Mouse (Mus musculus): ENCODE measurements around the gene Slc19a1. TPM values are rescaled to one million over a fixed set of nuclear protein-coding genes. Genes with fewer than 3 reads are reported as not detected.
A peak's percentile ranks its signal among the peaks of the same experiment; 100 is the strongest.

The Slc19a1 gene
- polyA plus RNA-seq, 1 experiment from 2014 or later: 45.1 TPM

DNA sequence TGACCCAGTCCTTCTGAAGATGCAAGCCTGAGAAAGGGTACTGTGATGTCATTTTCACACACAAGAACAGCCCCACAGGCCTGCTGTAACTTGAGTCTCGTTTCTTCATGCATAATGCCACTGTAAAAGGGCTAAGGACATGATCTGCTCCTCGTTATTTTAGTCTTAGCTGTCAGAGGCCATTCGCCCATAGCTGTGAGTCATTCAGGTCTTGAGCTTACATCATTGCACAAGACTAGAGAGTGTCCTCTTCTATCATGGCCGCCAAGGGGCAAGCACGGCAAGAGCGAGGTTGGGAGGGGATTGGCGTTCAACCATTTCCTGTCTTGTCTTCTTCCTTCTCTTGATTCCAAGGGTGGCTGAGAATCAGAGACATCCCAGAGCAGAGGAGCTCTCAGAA, 16.0 kb upstream of the Slc19a1 start:
- no peak for ATAC-seq
- H3K9me3 ChIP-seq (ENCODE audit: control insufficient read depth, low read length): no peaks in the 10 kb centered on the region
- H3K4me2 ChIP-seq (ENCODE audit: low read length): no peak overlapping the region
- H3K4me3 ChIP-seq (ENCODE audit: low read length): no peak overlapping the region
- H3K27ac ChIP-seq (ENCODE audit: low read depth, low read length): no peak overlapping the region
- H3K27me3 ChIP-seq (replicated peaks; ENCODE audit: control insufficient read depth, insufficient read depth, low read length): no peaks in the 10 kb centered on the region
- no peaks in the 10 kb centered on the region for H3K4me1 ChIP-seq (ENCODE audit: control insufficient read depth, insufficient read depth, low read depth, low read length)
- no peaks in the 10 kb centered on the region for H3K36me3 ChIP-seq (ENCODE audit: control insufficient read depth, insufficient read depth, low read length)
- no peak overlapping the region for H3K9ac ChIP-seq (ENCODE audit: low read depth, low read length)
- 90% methylated on average over 7 of the region's 7 CpGs for WGBS

DNA sequence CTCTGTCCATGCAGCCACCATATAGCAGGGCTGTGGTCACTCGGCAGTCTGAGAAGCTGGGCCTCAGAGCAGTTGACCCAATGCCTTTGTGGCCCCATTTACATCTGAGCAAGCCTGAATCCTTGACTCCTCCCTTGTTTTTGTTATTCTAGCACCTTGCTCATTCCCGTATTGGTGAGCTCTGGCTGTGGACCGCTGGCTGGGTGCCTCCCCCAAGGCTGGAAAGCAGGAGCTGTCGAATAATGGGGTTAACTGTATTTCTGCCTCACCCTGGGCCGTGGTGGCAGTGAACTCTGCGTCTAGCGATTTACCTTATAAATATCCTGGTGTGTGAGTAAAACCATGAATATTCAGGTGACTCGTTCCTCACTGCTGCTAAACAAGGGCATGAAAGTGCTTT, 15.5 kb upstream of the Slc19a1 start:
- WGBS: 32% methylated on average over 8 of the region's 8 CpGs

DNA sequence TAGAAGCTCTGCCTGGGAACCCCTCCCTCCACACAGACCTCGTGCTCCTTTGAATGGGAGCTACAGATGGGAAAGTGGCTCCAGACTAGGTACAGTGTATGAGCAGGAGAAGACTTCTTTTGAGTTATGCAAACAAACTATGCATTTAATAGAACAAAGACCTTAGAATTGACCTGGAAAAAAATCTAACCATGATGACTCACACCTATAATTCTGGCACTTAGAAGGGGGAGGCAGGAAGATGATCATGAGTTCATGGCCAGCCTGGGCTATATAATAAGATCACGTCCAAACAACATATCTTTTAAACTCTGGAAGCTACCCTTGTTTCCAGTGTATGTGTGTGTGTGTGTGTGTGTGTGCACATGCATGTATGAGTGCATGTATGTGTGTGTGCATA, 15.0 kb upstream of the Slc19a1 start:
- H3K4me1 ChIP-seq (ENCODE audit: control insufficient read depth, insufficient read depth, low read depth, low read length): no peaks in the 10 kb centered on the region
- H3K36me3 ChIP-seq (ENCODE audit: control insufficient read depth, insufficient read depth, low read length): no peaks in the 10 kb centered on the region
- no peak for ATAC-seq
- WGBS: 81% methylated on average over 2 of the region's 2 CpGs
- H3K9ac ChIP-seq (ENCODE audit: low read depth, low read length): no peak overlapping the region
- no peak overlapping the region for H3K4me2 ChIP-seq (ENCODE audit: low read length)
- no peak overlapping the region for H3K27ac ChIP-seq (ENCODE audit: low read depth, low read length)
- no peaks in the 10 kb centered on the region for H3K27me3 ChIP-seq (replicated peaks; ENCODE audit: control insufficient read depth, insufficient read depth, low read length)
- no peaks in the 10 kb centered on the region for H3K9me3 ChIP-seq (ENCODE audit: control insufficient read depth, low read length)
- no peak overlapping the region for H3K4me3 ChIP-seq (ENCODE audit: low read length)

More for the DNA sequence above, 15.5 kb upstream of the Slc19a1 start:
- no peak overlapping the region for H3K4me2 ChIP-seq (ENCODE audit: low read length)
- no peaks in the 10 kb centered on the region for H3K27me3 ChIP-seq (replicated peaks; ENCODE audit: control insufficient read depth, insufficient read depth, low read length)
- no peak overlapping the region for H3K9ac ChIP-seq (ENCODE audit: low read depth, low read length)
- no peaks in the 10 kb centered on the region for H3K36me3 ChIP-seq (ENCODE audit: control insufficient read depth, insufficient read depth, low read length)
- no peak overlapping the region for H3K4me3 ChIP-seq (ENCODE audit: low read length)
- H3K9me3 ChIP-seq (ENCODE audit: control insufficient read depth, low read length): no peaks in the 10 kb centered on the region
- no peak for ATAC-seq
- no peaks in the 10 kb centered on the region for H3K4me1 ChIP-seq (ENCODE audit: control insufficient read depth, insufficient read depth, low read depth, low read length)
- H3K27ac ChIP-seq (ENCODE audit: low read depth, low read length): no peak overlapping the region

DNA sequence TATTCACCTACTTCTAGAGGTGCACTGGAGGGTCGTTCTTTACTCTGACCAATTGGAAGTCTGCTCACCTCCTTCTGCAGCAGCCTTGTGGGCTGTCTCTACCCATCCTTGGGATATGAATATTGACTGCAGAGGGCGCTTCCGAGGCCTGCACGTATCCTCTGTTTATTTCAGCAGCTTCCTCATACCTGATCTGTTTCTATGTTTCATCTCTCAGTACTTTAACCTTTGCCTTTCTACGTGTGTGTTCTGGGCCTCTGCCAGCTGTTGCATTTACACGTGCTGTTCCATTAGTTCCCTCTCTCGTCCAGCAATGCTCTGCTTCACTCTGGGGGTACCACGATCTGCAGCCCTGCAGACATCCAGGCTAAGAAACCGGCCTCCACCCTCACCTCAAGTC, 14.4 kb upstream of the Slc19a1 start:
- WGBS: 71% methylated on average over 9 of the region's 9 CpGs
- no peaks in the 10 kb centered on the region for H3K36me3 ChIP-seq (ENCODE audit: control insufficient read depth, insufficient read depth, low read length)
- H3K27me3 ChIP-seq (replicated peaks; ENCODE audit: control insufficient read depth, insufficient read depth, low read length): no peaks in the 10 kb centered on the region
- H3K4me1 ChIP-seq (ENCODE audit: control insufficient read depth, insufficient read depth, low read depth, low read length): no peaks in the 10 kb centered on the region
- ATAC-seq: no peak
- no peak overlapping the region for H3K27ac ChIP-seq (ENCODE audit: low read depth, low read length)
- H3K9ac ChIP-seq (ENCODE audit: low read depth, low read length): no peak overlapping the region
- H3K4me3 ChIP-seq (ENCODE audit: low read length): no peak overlapping the region
- H3K9me3 ChIP-seq (ENCODE audit: control insufficient read depth, low read length): no peaks in the 10 kb centered on the region
- H3K4me2 ChIP-seq (ENCODE audit: low read length): no peak overlapping the region

DNA sequence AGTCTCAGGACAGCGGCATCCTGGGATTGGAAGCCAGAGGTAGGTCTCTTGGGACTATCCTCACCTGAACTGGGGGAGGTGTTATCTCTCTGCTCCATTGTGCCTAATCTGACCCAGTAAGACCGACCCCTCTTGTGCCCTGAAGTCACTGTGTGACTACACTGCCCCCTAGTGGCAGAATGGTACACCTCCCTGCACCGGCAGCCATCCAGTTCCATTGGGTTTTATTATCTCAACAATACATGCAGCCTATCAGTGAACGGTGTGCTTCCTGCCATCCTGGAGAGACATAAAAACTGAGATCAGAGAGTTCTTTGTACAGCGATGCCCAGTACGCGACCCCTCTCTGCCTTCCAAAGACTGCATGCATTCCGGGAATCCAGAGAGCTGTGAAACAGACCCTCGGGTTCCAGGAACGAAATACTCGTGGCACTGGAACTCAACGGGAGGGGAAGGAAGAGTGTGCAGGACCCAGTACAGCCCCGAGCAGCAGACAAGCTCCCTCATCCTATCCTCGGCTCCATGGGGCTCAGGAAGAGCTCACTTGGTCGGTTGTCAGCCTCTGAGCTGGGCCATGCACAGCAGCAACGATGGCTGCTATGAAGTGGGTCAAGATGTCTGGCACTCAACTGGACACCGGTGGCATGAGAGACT, 10.5 kb upstream of the Slc19a1 start:
- no peak overlapping the region for H3K4me3 ChIP-seq (ENCODE audit: low read length)
- no peaks in the 10 kb centered on the region for H3K9me3 ChIP-seq (ENCODE audit: control insufficient read depth, low read length)
- no peaks in the 10 kb centered on the region for H3K4me1 ChIP-seq (ENCODE audit: control insufficient read depth, insufficient read depth, low read depth, low read length)
- 36% methylated on average over 17 of the region's 17 CpGs for WGBS
- no peaks in the 10 kb centered on the region; the same call in 1 of the 2 replicates for H3K27me3 ChIP-seq (replicated peaks; ENCODE audit: control insufficient read depth, insufficient read depth, low read length)
- H3K9ac ChIP-seq (ENCODE audit: low read depth, low read length): no peak overlapping the region
- peak; percentile 76; the same call in 1 of the 2 replicates for ATAC-seq
- no peaks in the 10 kb centered on the region for H3K36me3 ChIP-seq (ENCODE audit: control insufficient read depth, insufficient read depth, low read length)
- no peak overlapping the region for H3K27ac ChIP-seq (ENCODE audit: low read depth, low read length)
- peak overlapping the region; percentile 32 for H3K4me2 ChIP-seq (ENCODE audit: low read length)

DNA sequence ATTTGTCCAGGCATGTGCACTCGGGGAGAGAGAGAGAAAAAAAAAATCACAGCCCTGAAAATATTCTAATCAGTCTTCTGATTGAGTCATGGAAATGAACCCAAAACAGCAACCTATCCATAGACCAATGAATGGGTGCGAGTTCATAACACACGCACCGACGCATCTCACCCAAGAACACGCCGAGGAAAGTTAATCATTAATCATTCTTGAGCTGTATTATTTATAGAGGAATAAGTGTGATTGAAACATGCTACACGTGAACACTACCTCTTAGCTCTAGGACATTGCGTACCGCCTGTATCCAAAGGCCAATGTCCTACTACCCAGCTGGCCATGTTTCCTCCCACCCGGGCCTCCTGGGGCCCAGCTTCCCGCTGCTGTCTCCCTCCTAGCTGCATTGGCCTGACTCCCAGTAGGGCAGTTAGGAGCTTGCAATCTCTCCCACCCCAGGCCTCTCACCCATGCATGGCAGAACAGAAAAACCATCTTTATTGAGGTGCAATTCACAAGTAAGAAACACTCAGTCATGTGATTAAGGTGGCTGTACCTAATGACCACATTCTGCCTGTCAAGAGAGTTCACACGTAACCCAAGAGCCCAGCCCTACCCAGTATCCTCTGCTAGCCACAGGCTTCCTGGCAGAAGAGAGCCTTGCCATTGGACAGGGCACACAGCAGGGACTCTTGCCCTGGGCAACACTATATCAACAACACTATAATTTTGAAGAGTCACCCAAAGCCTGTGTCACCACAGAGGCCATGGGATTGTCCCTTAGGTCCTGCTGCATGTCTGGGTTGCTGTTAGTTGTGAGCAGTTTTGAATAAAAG, 9.5 kb upstream of the Slc19a1 start:
- Histone ChIP-seq H3K27me3 (replicated peaks; ENCODE audit: control insufficient read depth, insufficient read depth, low read length) (no peaks in the 10 kb centered on the region; the same call in 1 of the 2 replicates), H3K9ac (ENCODE audit: low read depth, low read length) (no peak overlapping the region), H3K27ac (ENCODE audit: low read depth, low read length) (no peak overlapping the region), H3K4me1 (ENCODE audit: control insufficient read depth, insufficient read depth, low read depth, low read length) (no peaks in the 10 kb centered on the region), H3K4me2 (ENCODE audit: low read length) (no peak overlapping the region), H3K4me3 (ENCODE audit: low read length) (no peak overlapping the region), H3K9me3 (ENCODE audit: control insufficient read depth, low read length) (no peaks in the 10 kb centered on the region), H3K36me3 (ENCODE audit: control insufficient read depth, insufficient read depth, low read length) (no peaks in the 10 kb centered on the region)
- no peak for ATAC-seq
- whole genome bisulfite sequencing: 79% methylated on average over 13 of the region's 13 CpGs

DNA sequence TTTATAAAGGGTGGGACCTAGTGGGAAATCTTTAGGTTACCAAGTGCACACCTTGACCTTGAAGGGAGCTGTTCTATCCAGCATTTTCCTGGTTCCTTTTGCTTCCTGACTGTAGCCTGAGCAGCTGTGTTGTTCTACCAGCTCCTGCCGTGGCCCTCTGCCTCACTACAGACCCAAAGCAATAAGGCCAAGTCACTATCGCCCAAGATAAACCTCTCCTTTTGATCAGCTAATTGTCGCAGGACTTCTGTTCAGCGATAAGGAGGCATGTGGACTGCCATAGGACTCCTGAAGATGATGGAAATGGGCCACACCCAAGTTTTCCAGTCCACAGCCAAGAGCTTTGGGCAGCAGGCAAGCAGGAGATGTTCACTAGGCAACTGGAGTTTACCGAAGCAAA, 7.8 kb upstream of the Slc19a1 start:
- Histone ChIP-seq H3K4me2 (ENCODE audit: low read length) (no peak overlapping the region), H3K9me3 (ENCODE audit: control insufficient read depth, low read length) (no peaks in the 10 kb centered on the region), H3K4me1 (ENCODE audit: control insufficient read depth, insufficient read depth, low read depth, low read length) (no peaks in the 10 kb centered on the region), H3K36me3 (ENCODE audit: control insufficient read depth, insufficient read depth, low read length) (no peaks in the 10 kb centered on the region), H3K27ac (ENCODE audit: low read depth, low read length) (no peak overlapping the region), H3K27me3 (replicated peaks; ENCODE audit: control insufficient read depth, insufficient read depth, low read length) (no peaks in the 10 kb centered on the region; the same call in 1 of the 2 replicates), H3K9ac (ENCODE audit: low read depth, low read length) (no peak overlapping the region), H3K4me3 (ENCODE audit: low read length) (no peak overlapping the region)
- no peak for ATAC-seq
- WGBS: 86% methylated on average over 5 of the region's 5 CpGs

DNA sequence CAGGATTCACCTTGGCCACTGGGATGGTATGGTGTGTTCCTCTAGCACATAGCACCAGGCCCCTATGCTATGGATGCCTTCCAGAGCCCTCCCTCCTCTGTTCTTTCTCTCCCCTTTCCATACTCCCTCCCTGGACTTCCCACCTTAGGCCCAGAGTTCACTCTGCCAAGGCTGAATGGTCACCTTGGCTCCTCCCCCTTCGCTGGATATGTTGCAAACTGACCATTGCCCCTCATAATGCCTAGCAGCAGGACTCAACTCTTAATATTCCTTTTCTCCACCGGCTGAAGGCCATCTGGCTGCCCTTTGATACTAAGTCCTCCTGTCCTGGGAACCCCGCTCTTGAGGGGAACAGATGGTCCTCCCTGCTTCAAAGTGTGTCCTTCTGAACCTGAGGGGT, 5.1 kb upstream of the Slc19a1 start:
- Histone ChIP-seq H3K27me3 (replicated peaks; ENCODE audit: control insufficient read depth, insufficient read depth, low read length) (no peaks in the 10 kb centered on the region; the same call in 1 of the 2 replicates), H3K4me2 (ENCODE audit: low read length) (no peak overlapping the region), H3K4me1 (ENCODE audit: control insufficient read depth, insufficient read depth, low read depth, low read length) (no peaks in the 10 kb centered on the region; the same call in 1 of the 2 replicates), H3K27ac (ENCODE audit: low read depth, low read length) (no peak overlapping the region), H3K9me3 (ENCODE audit: control insufficient read depth, low read length) (no peaks in the 10 kb centered on the region), H3K9ac (ENCODE audit: low read depth, low read length) (no peak overlapping the region), H3K4me3 (ENCODE audit: low read length) (no peak overlapping the region), H3K36me3 (ENCODE audit: control insufficient read depth, insufficient read depth, low read length) (no peaks in the 10 kb centered on the region)
- WGBS: 81% methylated on average over 3 of the region's 3 CpGs
- ATAC-seq: no peak

DNA sequence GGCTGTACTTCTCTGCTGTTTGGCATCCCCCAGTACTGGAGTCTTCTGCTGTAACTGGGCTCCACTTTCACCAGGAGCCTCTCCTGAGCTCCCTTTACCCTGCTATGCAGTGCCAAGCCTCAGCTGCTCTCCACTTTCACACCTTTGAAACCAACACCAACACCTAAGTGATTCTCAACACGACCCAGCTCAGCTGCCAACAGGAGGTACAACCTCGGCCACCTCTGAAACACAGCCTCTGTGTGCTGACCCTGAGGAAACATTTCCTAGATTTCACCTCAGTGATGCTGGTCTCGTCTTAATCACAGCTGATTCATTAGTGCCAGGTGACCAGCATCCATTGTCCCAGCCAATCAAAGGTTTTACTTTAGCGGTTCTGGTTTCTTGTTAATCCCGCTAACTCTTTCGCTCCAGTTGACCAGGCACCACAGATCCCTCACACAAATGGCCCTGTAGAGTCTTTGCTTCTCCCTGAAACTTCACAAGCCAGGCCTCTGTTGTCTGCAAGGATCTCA, 3.2 kb upstream of the Slc19a1 start:
- H3K9ac ChIP-seq (ENCODE audit: low read depth, low read length): no peak overlapping the region
- H3K4me3 ChIP-seq (ENCODE audit: low read length): no peak overlapping the region
- peaks cover 2% of the 10 kb centered on the region; the same call in 1 of the 2 replicates for H3K4me1 ChIP-seq (ENCODE audit: control insufficient read depth, insufficient read depth, low read depth, low read length)
- no peaks in the 10 kb centered on the region for H3K9me3 ChIP-seq (ENCODE audit: control insufficient read depth, low read length)
- WGBS: 88% methylated on average over 6 of the region's 6 CpGs
- ATAC-seq: no peak
- no peak overlapping the region for H3K27ac ChIP-seq (ENCODE audit: low read depth, low read length)
- H3K4me2 ChIP-seq (ENCODE audit: low read length): no peak overlapping the region
- H3K27me3 ChIP-seq (replicated peaks; ENCODE audit: control insufficient read depth, insufficient read depth, low read length): no peaks in the 10 kb centered on the region; the same call in 1 of the 2 replicates
- H3K36me3 ChIP-seq (ENCODE audit: control insufficient read depth, insufficient read depth, low read length): no peaks in the 10 kb centered on the region

All from hindbrain, embryonic 16.5 days (tissue).